Mouse (Mus musculus): ENCODE measurements around the gene C2cd2l.
"Not testable (repeated sequence)": the region's sequence is repeated elsewhere in the genome, so short reads cannot be mapped to it uniquely, and the experiment has no call there.

C2cd2l gene

DNA sequence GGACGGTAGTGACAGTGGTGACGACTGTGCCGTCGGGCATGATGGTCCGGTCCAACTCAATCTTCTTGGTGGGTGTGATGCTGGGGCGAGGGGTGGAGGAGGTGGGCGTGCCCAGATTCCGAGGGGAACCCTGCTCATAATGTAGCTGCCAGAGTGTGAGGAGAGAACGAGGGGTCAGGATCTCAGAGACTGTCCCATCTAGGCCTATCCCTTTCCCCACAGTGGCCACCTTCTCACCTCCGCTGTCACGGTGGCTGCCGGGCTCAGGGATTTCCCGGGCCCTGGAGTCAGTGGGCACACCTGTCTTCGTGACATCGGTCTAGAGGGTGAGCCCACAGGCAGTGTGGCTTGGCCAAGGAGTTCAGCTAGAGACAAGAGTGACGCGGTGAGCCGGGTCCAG is 5.2 kb downstream of the C2cd2l start:
- no peak for DNase-seq (ENCODE audit: extremely low read depth, low read depth)

DNA sequence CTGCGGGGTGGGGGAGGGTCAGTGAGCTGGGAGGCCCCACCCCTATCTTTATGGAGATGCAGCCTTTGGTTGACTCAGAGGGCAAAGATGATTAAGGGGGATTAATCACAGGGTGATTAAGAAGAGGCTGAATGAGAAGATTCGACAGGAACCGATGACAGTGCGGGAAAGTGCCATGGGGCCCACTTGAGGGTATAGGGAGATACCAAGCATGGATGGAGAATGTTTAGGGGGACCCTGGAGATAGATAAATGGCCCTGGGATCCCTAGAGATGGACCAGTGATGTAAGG is 5.9 kb downstream of the C2cd2l start:
- DNase-seq (ENCODE audit: extremely low read depth, low read depth) = no peak

DNA sequence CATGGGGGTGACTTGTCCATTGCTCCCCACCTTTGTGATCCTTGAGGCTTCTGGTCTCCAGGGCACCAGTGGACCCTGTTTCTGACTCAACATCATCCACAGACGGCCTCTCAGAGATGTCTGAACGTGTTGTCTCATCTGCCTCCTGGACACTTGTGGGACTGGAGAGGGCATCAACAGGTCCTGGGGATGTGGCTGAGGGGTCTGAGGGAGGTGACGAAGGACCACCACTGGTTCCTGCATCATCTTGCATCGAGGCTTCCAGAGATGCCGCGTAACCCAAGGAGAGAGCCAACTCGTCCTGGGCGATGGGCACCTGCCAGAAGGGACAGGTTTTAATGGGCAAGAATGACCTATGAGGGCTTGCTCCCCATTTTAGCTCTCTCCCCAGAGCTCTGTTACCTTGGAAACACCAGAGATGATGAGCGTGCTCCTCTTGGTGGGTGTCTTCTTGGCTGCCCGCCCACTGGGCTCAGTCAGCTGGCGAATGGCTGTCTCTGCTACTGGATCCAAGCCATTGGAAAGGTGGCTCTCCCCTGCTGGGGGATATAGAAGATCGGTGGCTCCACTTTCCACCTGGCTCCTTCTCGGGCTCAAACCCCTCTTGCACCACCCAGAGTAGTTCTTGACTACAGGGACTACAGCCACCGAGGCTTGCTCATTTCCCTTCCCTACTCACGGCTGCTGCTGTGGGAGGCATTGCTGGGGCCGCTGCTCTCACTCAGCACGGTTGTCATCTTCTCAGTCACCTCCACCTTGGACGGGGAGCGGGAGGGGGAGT is 6.4 kb downstream of the C2cd2l start:
- DNase-seq (ENCODE audit: extremely low read depth, low read depth) = no peak

DNA sequence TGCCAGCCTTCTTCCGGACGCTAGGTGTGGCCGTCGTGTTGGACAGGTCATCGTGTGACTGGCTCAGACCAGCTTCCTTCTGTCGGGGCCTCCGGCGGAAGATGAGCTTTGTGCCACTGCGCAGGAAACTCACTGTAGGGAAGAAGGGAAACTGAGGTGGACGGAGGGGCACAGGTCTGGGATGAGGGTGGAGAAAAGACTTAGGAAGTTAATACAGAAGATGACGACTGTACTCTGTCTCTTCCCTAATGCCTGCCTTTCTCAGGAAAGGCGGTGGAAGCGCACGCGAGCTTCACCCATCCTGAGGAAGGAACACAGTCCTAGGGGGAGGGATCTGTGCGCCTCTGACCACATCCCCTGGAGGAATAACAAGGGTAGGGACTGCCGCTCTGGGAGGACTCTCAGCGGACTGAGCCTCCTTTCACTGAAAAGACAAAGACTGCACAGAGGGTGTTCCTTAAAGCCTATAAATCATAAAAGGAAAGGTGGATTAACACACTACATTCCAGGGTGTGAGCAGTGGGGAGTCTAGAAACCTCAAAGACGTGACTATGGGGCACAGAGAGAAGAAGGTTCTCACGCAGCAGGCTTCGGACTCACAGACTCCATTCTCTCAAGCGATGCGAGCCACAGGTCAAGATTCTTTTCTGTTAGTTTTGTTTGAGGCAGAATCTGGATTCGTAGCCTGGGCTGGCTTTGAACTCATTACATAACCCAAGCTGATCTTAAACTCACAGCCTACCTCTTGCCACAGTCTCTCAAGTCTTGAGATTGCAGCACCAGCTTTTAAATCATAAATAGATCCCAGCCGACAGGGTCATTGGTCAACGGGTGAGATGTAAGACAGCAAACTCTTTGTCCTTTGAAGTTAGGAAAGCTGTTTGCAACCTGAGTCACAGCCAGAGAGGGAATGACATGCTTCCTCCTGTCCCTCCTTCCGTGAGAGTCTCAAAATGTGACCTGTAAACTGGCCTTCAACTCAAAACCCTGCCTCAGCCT is 8.7 kb downstream of the C2cd2l start:
- DNase-seq (ENCODE audit: extremely low read depth, low read depth) = no peak

DNA sequence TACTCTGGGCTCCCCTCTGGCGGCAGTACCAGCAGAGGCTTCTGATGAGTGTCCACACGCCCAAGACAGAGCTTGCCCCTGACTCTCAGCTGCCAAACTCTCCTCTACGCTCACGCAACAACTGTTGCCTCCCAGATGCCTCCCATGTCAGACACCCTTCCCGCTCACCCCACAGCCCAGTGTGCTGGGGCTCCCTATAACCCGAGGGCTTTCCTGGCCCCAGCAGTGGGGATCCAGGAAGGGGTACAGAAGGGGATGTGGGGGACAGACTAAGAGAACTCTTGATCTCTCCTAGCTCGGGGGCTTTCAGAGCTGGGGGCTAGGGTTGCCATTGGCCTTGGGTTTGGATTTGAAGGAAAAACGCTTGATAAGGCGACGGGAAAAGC is 9.3 kb downstream of the C2cd2l start:
- DNase-seq (ENCODE audit: extremely low read depth, low read depth) = no peak

DNA sequence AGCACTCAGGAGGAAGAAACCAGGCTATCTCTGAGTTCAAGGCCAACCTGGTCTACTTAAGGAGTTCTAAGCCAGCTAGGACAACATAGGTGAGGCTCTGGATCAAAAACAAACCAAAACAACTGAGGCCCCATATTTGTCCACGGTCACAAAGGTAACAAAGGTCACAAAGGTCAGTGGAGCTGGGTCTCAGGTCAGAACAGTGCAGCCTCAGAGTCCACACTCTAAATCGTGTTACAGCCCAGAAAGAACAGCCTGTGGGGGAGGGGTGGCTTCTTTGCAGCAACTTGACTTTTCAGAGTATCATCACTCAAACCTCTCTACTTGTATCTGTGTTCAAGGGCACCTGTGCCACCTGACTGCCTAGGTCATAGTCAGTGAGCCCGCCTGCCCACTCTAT is 10.3 kb downstream of the C2cd2l start:
- DNase-seq (ENCODE audit: extremely low read depth, low read depth) = no peak

DNA sequence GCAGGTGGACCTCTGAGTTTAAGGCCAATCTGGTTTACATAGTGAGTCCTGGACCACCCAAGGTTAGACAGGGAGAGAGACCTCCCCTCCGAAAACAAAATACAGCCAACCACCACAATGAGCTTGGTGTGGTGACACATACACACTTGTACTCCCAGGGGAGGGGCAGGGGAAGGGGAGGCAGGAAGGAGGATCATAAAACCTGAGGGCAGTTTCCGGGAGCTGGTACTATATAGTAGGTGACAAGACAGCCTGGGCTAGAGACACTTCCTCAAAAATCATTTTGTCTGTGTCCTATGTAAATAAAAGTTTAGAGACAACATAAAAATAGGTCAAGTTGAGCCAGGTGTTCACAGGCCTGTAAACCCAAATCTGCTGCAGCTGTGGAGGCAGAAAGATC is 12.8 kb downstream of the C2cd2l start:
- DNase-seq (ENCODE audit: extremely low read depth, low read depth) = no peak

DNA sequence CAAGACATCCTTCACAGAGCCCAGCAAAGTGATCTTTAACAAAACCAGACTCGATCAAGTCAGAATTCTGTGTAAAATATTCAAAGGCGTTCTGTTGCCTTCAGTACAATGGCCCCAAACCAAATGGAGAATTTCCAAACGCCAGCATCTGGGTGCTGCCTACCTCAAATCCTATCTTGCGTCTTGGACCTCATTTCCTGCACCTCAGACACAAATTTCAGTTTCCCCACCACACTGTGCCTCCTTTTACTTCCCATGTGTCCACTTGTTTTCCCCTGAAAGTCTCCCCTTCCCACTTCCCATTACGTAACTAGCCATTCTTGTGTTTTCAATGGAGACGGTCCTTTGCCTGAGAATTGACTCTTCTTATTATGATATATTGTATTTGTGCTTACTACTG is 13.6 kb downstream of the C2cd2l start:
- DNase-seq (ENCODE audit: extremely low read depth, low read depth) = no peak

DNA sequence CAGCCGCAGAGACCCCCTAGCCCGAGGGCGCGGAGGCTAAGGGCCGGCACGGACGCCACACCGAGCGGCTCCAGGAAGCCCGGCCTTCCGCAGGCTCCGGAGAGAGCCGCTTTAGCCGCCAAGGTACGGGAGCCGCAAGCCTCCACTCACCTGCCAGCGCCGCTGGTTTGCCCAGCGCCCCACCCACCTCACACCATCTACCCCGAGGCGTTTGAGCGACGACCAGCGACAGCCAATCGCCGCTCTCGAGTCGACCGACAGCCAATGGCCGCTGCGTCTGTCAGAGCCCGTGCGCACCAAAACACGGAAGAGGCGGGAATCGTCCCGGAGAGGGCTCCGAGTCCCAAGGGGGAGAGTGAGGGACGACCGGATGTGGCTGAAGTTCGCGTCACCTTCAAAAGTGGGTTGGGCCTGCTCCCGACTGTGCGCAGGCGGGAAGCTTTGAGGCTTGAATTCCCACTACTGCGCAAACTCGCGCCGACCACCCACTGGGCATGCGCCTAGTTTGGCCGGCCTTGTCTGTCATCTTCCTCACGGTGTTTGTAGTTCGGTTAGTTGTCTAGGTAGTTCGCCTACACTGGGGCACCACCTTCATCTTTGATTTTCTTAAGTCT is 14.5 kb downstream of the C2cd2l start, which contains the start of gene Hinfp:
Gene Hinfp (minus strand): TSS at position 206 of the 614 bp plus-strand sequence.
- peak; percentile 98 for DNase-seq (ENCODE audit: extremely low read depth, low read depth)

DNA sequence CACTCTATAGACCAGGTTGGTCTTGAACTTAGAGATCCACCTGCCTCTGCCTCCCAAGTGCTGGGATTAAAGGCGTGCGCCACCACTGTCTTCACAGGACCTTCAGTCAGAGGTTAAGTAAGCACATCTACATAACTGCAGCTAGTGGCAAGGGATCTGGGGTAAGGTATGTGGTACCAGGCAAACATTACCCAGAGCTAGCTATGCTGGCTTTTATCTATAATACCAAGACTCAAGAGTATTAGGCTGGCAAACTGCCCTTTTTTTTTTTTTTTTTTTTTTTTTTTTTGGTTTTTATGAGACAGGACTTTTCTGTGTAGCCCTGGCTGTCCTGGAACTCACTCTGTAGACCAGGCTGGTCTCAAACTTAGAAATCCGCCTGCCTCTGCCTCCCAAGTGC is 20.1 kb downstream of the C2cd2l start:
- DNase-seq (ENCODE audit: extremely low read depth, low read depth) = not testable (repeated sequence)

DNA sequence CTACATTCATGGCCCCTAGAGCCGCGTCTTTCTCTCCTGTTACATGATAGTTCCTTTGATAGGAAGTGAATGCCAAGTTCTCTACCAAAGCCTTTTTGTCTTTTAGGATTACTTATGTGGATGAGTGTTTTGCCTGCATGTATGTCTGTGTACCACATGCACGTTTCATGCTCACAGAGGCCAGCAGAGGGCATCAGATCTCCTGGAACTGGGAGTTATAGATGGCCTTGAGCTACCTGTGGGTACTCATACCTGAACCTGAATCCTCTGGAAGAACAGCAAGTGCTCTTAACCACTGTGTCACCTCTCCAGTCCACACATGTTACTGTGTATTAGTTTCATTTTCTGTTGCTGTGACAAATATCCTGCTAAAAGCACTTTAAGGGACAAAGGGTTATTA is 27.6 kb downstream of the C2cd2l start:
- DNase-seq (ENCODE audit: extremely low read depth, low read depth) = no peak

DNA sequence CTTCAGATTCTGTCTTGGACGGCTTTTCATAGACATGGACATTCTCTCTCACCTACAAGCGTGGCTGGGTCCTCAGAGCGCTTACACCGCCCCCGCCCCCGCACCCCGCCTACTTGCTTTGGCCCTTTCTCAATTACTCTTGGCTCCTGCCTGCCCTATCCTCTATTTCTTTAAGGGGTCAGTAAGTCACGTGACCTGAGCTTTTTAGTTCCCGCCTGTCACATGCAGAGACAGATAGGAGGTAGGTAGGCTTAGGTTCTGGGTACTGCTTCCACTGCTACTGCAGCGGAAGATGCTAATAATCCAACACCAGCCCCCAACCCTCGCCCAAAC is 31.2 kb downstream of the C2cd2l start:
- peak; percentile 54 for DNase-seq (ENCODE audit: extremely low read depth, low read depth)

DNA sequence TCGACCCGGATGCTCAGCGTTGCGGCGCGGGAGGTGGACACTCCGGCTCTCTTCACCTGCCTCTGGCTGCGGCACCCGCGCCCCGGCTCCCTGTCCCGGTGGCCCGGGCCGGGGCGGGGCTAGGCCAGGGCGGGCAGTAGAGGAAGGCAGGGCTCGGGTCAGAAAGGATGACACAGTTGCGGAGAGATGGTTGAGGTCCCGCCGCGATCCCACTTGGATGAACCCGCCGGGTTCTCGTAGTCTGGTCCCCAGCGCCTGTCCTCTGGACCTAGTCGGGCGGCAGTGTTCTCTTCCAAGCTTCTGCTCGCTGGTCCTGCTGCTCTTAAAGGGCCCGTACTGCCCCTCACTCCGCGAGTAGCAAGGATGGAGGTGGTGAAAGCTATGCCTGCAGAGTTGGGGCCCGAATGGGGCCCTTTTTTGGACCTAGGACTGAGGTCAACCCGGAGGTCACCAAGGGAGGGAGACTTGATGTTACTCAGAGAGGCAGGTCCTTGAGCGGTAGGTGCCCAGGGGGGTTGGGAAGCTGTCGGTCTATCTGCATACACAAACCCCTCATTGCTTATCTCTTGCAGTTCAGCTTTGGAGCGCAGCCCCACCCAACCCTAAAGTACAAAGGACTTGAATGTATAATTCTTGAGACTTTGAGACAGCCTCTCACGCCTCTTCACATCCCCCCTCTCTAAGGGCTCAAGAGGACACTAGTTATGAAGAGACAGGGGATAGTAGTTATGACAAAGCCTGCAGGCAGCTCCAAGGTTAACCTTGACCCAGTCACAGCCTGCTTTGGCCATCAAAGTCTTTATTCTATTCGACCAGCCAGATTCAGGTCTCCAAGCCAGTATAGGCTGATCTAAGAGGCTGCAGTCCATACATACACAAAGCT is 31.8 kb downstream of the C2cd2l start, which contains the start of gene Abcg4:
Gene Abcg4 (minus strand): TSS at position 540 of the 883 bp plus-strand sequence.
- peak; percentile 90 for DNase-seq (ENCODE audit: extremely low read depth, low read depth)

DNA sequence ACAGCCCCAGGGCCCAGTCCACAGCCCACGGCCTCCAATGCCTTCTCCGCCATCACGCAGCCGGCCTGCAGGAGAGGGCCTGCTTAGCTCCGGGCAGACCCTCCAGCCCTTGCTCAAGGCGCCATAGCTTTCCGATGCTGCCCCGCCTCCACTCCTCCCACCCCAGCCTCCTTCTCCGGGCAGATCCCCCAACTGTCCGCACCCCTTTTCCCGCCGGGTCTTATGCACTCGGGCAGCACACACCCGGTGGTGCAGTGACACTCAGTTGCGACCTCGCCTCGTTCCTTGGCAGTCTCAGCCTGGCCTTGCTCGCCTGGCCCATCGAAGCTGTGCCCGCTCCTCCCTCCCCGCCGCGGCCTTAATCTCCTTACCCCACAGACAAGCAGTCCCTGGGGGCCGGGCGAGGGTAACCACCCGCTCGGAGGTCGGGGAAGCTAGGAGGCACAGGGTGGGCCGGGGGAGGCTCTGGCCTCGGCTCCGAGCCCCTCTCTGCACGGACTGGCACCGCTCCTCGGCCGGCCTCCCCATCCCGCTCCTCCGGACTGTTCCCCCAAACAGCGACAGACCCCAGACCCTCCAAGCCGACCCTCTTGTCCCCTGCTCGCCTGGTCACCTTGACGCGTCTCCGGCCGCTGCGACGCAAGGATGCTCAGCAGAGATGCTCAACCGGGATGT is 32.5 kb downstream of the C2cd2l start:
- no peak for DNase-seq (ENCODE audit: extremely low read depth, low read depth)

DNA sequence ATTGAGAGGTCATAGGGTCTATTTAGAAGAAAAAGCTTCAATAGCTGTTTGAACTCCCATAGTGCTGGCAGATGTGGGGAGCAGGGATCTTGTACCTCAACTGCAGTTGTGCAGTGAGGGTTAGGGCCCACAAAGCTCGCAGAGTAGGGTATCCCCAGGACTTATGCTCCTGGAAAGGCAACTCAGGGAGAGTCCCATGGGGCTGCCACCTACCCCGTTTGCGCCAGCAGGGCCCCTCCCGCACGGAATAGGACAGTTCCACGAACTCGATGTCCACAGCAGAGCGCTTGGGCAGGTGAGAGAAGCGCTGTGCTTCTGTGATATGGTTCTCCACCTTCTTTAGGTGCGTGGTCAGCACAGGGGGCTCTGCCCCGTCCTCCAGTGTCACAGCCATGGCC is 33.1 kb downstream of the C2cd2l start:
- peak; percentile 25 for DNase-seq (ENCODE audit: extremely low read depth, low read depth)

DNA sequence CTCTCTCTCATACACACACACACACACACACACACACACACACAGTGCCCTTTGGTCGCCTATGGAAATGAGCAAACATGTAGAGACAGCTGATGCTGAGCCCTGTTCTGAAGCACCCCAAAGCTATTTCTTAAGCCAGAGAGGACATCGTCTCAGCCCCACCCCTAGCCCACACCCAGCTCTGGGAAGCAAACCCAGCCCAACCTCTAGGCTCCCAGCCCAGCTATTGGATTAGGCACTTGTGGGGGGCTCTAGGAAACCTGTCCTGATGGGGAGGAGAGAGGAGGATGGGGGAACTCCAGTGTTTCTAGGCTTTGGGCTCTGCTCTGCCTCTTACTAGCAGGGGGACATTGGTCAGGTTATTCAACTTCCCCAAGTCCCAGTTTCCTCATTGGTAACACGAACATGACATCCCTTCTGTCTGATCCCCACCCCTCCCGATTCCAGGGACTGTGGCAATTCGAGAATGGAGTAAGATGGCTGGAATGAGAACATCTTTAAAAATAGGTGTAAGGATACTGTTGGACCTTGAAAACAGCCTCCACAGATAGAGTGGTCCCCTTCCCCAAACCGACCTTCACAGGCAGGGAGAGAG is 33.7 kb downstream of the C2cd2l start:
- peak; percentile 53 for DNase-seq (ENCODE audit: extremely low read depth, low read depth)

DNA sequence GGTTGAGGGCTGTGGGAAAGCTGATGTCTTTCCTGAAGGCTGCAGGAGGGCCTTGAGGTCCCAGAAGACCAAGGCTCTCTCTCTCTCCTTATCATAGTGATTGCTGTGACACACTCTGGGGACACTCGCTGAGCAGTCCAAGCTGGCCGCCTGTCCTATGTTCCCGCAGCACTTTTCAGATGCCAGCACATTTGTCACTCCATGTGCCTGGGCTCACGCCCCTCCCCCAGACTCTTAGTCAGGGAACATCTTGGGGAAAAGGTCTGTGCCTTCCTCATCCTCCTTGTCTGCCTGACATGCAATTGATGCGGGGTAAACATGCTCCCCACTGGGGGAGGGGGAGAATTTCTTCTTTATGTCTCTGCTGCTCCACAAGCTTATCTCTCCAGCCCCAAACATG is 36.9 kb downstream of the C2cd2l start:
- no peak for DNase-seq (ENCODE audit: extremely low read depth, low read depth)

DNA sequence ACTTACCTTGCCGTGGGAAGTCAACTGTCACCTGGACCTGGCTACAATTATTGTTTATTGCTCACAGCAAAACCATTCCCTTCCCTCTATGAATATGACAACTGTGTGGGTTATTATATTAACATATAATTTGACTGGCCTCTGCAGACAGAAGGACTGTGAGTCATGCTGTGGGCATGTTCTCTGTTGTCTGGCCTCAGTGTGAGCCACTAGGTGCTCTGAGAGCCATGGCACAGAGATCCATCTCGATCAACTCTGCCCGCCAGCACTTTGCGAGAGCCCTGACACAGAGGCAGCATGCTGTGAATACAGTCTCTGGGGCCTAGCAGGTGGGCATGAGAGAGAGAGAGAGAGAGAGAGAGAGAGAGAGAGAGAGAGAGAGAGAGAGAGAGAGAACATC is 50.1 kb downstream of the C2cd2l start:
- DNase-seq (ENCODE audit: extremely low read depth, low read depth) = no peak

DNA sequence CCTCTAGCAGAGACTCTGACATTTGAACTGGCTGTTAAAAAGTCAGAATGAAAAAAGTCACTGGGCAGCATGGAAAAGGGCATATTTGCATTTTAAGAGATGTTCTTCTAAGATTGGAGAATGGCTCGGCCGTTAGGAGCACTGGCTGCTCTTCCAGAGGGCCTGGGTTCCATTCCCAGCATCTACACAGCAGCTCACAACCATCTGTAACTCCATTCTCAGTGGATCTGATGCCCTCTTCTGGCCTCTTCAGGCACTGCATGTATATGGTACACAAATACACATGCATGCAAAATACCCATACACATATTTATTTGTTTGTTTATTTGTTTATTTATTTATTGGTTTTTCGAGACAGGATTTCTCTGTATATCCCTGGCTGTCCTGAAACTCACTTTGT is 51.0 kb downstream of the C2cd2l start:
- peak; percentile 41 for DNase-seq (ENCODE audit: extremely low read depth, low read depth)

DNA sequence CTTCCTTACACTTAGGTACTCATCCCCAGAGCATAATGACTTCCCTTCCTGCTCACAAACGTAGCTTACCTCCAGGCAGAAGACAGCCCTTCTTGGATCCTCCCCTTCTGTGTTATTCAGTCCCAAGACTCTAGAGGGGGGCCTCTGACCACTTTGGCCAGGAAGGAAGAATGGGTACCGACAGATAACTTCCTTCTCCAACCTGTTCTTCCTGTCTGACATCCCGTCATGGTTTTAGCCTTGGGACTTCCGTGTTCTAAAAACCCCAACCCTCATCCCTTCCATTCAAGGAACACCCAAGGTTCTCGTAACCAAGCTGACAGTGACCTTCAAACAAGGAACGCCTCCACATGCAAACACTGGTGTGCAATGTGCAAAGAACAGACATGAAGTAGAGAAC is 51.7 kb downstream of the C2cd2l start, which contains the start of gene Nlrx1:
Gene Nlrx1 (minus strand): TSS at position 168 of the 400 bp plus-strand sequence.
- DNase-seq (ENCODE audit: extremely low read depth, low read depth) = peak; percentile 72
